Mouse (Mus musculus): ENCODE results near the gene Bnip3. TPM values are rescaled to one million over a fixed set of nuclear protein-coding genes. Genes with fewer than 3 reads are reported as not detected.

Bnip3 gene
- 100 to 1,000 TPM in 1 of 2 experiments, 10 to 100 TPM in 1; 96.5 to 112 TPM for total RNA-seq (2021)
- long read RNA-seq, experiment 1, transcript Bnip3-201 (6 exons, 1,756 nt), result major isoform, 112 of 117 reads
- long read RNA-seq, experiment 1, partial matches to known transcripts, result 3 of 117 reads
- long read RNA-seq, experiment 1, other reads (novel, unspliced or antisense), result 2 of 117 reads
- long read RNA-seq, experiment 2, transcript Bnip3-201 (6 exons, 1,756 nt), result major isoform, 161 of 166 reads
- long read RNA-seq, experiment 2, partial matches to known transcripts, result 2 of 166 reads
- long read RNA-seq, experiment 2, other reads (novel, unspliced or antisense), result 3 of 166 reads

- peak; percentile 70 to 82 for DNase-seq (ENCODE audit: low spot score in 2 of 2)
- Histone ChIP-seq H3K4me3 (peak within 1 kb of the TSS; percentile 93), H3K27ac (peak within 1 kb of the TSS; percentile 96)
- TF ChIP-seq CTCF (conservative IDR thresholded peaks at IDR 0.05), result no peak
These were observed at the start of gene Bnip3 for GRCm38 (mm10) chr7:138909277-138910192. TSS of gene Bnip3 (minus strand) at chr7:138909519.

- TF ChIP-seq CTCF (conservative IDR thresholded peaks at IDR 0.05), result no peak
- H3K27ac ChIP-seq, result peak overlapping the region; percentile 48
- H3K4me3 ChIP-seq, result no peak overlapping the region
- DNase-seq (ENCODE audit: low spot score in 2 of 2), result no peak
These were observed 47.8 kb upstream of the Bnip3 start for GRCm38 (mm10) chr7:138957106-138957505.

GRCm38 (mm10) chr7:138955787-138956186 lies 46.5 kb upstream of the Bnip3 start:
- Histone ChIP-seq H3K4me3 (no peak overlapping the region), H3K27ac (no peak overlapping the region)
- TF ChIP-seq CTCF (conservative IDR thresholded peaks at IDR 0.05), result no peak
- DNase-seq (ENCODE audit: low spot score in 2 of 2), result no peak

- Histone ChIP-seq H3K27ac (no peak overlapping the region), H3K4me3 (no peak overlapping the region)
- DNase-seq (ENCODE audit: low spot score in 2 of 2), result no peak
- TF ChIP-seq CTCF (conservative IDR thresholded peaks at IDR 0.05), result no peak
These were observed 39.0 kb upstream of the Bnip3 start for GRCm38 (mm10) chr7:138948309-138948708.

GRCm38 (mm10) chr7:138947741-138948140 lies 38.4 kb upstream of the Bnip3 start:
- Histone ChIP-seq H3K4me3 (no peak overlapping the region), H3K27ac (no peak overlapping the region)
- DNase-seq (ENCODE audit: low spot score in 2 of 2), result no peak
- peak; percentile 47 for TF ChIP-seq CTCF (conservative IDR thresholded peaks at IDR 0.05)

- Histone ChIP-seq H3K4me3 (no peak overlapping the region), H3K27ac (no peak overlapping the region)
- TF ChIP-seq CTCF (conservative IDR thresholded peaks at IDR 0.05), result no peak
- DNase-seq (ENCODE audit: low spot score in 2 of 2), result no peak
These were observed 36.3 kb upstream of the Bnip3 start for GRCm38 (mm10) chr7:138945668-138946067.

- peak overlapping the region; percentile 76 for H3K4me3 ChIP-seq
- TF ChIP-seq CTCF (conservative IDR thresholded peaks at IDR 0.05), result no peak
- DNase-seq (ENCODE audit: low spot score in 2 of 2), result no peak
- peak overlapping the region; percentile 98 for H3K27ac ChIP-seq
These were observed 33.0 kb upstream of the Bnip3 start for GRCm38 (mm10) chr7:138942301-138942700.

- peak; percentile 9; the same call in 1 of the 2 replicates for TF ChIP-seq CTCF (conservative IDR thresholded peaks at IDR 0.05)
- Histone ChIP-seq H3K4me3 (peak overlapping the region; percentile 76), H3K27ac (peak overlapping the region; percentile 98)
- DNase-seq (ENCODE audit: low spot score in 2 of 2), result no peak
These were observed 32.3 kb upstream of the Bnip3 start for GRCm38 (mm10) chr7:138941571-138941970.

- DNase-seq (ENCODE audit: low spot score in 2 of 2), result peak; percentile 39 to 49
- Histone ChIP-seq H3K27ac (peak within 1 kb of the TSS; percentile 98), H3K4me3 (peak within 1 kb of the TSS; percentile 76)
- TF ChIP-seq CTCF (conservative IDR thresholded peaks at IDR 0.05), result no peak
These were observed 31.5 kb upstream of the Bnip3 start, which contains the start of gene Jakmip3 for GRCm38 (mm10) chr7:138940612-138941461. TSS of gene Jakmip3 (plus strand) at chr7:138940730.

GRCm38 (mm10) chr7:138940256-138940611 lies 30.9 kb upstream of the Bnip3 start:
- TF ChIP-seq CTCF (conservative IDR thresholded peaks at IDR 0.05), result no peak
- H3K4me3 ChIP-seq, result peak overlapping the region; percentile 76
- peak; percentile 51 to 66 for DNase-seq (ENCODE audit: low spot score in 2 of 2)
- H3K27ac ChIP-seq, result peak overlapping the region; percentile 98

- Histone ChIP-seq H3K27ac (no peak overlapping the region), H3K4me3 (no peak overlapping the region)
- DNase-seq (ENCODE audit: low spot score in 2 of 2), result no peak
- no peak for TF ChIP-seq CTCF (conservative IDR thresholded peaks at IDR 0.05)
These were observed 29.7 kb upstream of the Bnip3 start for GRCm38 (mm10) chr7:138938991-138939390.

GRCm38 (mm10) chr7:138934523-138934922 lies 25.2 kb upstream of the Bnip3 start:
- DNase-seq (ENCODE audit: low spot score in 2 of 2), result no peak
- H3K27ac ChIP-seq, result no peak overlapping the region
- no peak overlapping the region for H3K4me3 ChIP-seq
- peak; percentile 46 for TF ChIP-seq CTCF (conservative IDR thresholded peaks at IDR 0.05)

Measured in layer of hippocampus, adult 2 months (tissue).